Mouse (Mus musculus): ENCODE measurements at regions not wholly inside any gene's neighbourhood (a gene's known extent, or its start where the extent isn't known, plus 50 kb on each side); places are given as distances from the start of the nearest gene placed in this dataset.

DNA sequence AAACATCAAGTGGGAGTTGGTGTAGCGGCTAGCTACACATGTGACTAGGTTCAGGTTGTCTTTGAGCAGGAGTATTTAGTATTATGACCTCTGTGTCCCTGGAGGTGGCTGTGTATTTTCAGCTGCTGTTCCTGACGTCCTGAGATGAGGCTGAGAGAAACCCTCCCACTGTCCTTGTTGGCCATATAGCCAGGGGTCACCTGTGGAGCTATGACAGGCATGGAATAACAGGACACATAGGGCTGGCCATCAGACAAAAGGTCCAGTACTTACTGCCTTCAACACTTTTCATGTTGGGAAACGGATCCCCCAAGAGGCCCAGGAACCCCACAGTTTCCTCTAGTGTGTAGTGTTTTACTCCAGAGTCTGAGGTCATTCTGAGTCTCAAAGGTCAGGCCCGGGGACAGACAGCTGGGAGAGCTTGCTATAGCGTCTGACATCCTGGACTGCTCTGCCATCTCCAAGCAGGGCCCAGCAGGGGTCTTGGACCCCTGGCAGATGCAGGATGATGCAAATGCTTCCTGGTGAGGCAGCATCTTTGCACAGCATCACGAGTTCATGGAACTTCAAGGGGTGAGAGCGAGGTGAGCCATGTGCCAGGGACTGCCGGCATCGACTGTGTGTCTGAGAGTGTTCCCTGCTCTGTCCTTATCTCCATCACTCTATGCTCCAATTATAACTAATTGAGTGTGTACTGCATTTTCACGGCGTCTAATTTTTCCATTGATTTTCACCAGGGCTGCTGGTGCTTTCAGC is 60.6 kb upstream of the Slco4a1 start:
- Histone ChIP-seq H3K27me3 (ENCODE audit: insufficient read depth, low read length) (no peaks in the 10 kb centered on the region), H3K4me3 (ENCODE audit: low read length) (no peak overlapping the region), H3K27ac (no peak overlapping the region), H3K4me2 (ENCODE audit: low read depth, low read length) (no peak overlapping the region), H3K9me3 (ENCODE audit: low read length) (no peaks in the 10 kb centered on the region), H3K4me1 (ENCODE audit: insufficient read depth, low read length) (no peaks in the 10 kb centered on the region), H3K36me3 (ENCODE audit: insufficient read depth, low read length) (no peaks in the 10 kb centered on the region), H3K9ac (replicated peaks; ENCODE audit: low read length) (no peak overlapping the region)
- no peak for DNase-seq (ENCODE audit: low spot score)
- WGBS: 51% methylated on average over 11 of the region's 11 CpGs
- no peak for ATAC-seq
- TF ChIP-seq CTCF (IDR thresholded peaks at IDR 0.05; ENCODE audit: low read depth): no peak

DNA sequence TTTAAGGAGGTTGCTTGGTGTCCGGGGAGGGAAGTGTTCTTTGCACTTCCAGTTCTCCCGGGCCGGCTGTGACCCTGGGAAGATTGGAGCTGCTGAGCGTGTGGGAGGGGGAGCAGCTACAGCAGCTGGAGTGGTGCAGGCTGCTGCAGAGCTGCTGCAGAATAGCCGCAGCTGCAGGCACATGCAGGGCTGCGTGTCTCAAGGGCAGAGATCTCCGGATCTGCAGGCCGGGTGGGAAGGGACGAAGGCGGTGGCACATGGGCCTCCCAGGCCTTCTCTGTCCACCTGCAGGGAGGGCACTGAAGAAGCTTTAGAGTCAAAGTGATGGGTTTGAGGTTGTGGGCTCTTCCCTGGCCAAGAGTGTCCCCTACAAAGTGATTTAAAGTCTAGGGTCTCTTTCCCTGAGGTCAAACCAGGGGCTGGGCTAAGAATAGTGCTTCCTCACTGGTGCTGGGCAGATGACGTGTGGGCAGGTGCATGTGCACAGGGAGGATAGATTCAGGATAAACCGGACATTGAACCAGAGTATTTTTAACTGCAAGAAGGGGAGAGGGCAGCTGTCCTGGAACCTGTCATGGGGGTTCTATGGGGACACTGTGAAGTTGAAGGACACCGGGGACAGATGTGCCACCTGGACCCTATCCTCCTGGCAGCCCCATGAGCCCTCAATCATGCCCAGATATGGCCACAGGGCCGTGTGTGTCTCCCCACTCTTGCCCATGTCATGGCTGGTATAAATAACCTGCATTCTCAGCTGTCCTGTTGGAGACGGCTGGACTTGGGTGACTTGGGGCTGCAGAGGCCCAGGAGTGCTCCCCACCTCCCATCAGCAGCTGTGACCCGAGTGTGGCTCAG is 58.6 kb upstream of the Gata5 start:
- H3K36me3 ChIP-seq (ENCODE audit: insufficient read depth, low read length): no peaks in the 10 kb centered on the region
- ATAC-seq (no peak), DNase-seq (ENCODE audit: low spot score) (no peak)
- H3K4me3 ChIP-seq (ENCODE audit: low read length): no peak overlapping the region
- H3K4me1 ChIP-seq (ENCODE audit: insufficient read depth, low read length): no peaks in the 10 kb centered on the region
- H3K4me2 ChIP-seq (ENCODE audit: low read depth, low read length): no peak overlapping the region
- no peaks in the 10 kb centered on the region for H3K27me3 ChIP-seq (ENCODE audit: insufficient read depth, low read length)
- TF ChIP-seq CTCF (IDR thresholded peaks at IDR 0.05; ENCODE audit: low read depth): no peak
- no peak overlapping the region for H3K9ac ChIP-seq (replicated peaks; ENCODE audit: low read length)
- no peaks in the 10 kb centered on the region for H3K9me3 ChIP-seq (ENCODE audit: low read length)
- H3K27ac ChIP-seq: no peak overlapping the region
- 66% methylated on average over 16 of the region's 16 CpGs for WGBS

DNA sequence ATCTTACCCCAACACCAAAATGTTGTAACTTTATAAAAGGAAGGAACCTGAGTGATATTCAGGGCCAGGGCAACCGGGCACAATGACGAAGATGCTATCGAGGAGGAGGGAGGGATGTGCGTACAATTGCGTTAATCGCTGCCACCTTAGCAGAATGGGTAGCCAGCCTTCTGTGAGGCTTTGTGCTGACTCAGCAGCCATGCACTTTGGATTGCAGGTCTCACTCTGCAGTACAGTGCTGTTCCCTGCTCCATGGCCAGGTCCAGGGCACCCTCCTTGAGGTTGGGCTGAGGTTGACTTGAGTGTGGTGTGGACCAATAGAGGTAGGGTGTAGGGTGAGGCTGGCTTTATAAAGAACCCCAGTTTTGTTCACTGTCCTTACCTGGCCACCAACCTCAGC is 57.8 kb upstream of the Gata5 start:
- WGBS: 91% methylated on average over 6 of the region's 6 CpGs
- H3K9ac ChIP-seq (replicated peaks; ENCODE audit: low read length): no peak overlapping the region
- DNase-seq (ENCODE audit: low spot score) (no peak), ATAC-seq (no peak)
- TF ChIP-seq CTCF (IDR thresholded peaks at IDR 0.05; ENCODE audit: low read depth): no peak
- H3K36me3 ChIP-seq (ENCODE audit: insufficient read depth, low read length): no peaks in the 10 kb centered on the region
- H3K4me1 ChIP-seq (ENCODE audit: insufficient read depth, low read length): no peaks in the 10 kb centered on the region
- H3K27me3 ChIP-seq (ENCODE audit: insufficient read depth, low read length): no peaks in the 10 kb centered on the region
- H3K27ac ChIP-seq: no peak overlapping the region
- H3K4me2 ChIP-seq (ENCODE audit: low read depth, low read length): no peak overlapping the region
- no peaks in the 10 kb centered on the region for H3K9me3 ChIP-seq (ENCODE audit: low read length)
- H3K4me3 ChIP-seq (ENCODE audit: low read length): no peak overlapping the region

DNA sequence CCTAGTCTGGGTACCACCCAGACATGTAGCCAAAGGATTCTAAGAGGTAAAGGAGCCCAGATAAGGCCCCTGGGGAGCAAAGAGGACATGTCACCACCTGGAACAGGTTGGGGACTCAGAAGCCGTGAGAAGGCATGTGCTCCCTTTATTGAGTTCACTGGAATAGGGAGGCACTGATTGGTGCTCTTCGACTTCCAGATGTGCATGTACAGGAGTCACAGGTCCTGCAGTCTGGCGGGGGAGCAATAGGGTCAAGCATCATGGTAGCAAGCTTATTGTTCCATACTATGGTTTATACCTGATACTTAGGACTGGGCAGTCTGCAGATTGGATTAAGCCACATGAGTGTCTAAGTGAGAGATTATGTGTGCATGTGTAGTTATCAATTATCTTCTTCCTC is 56.9 kb upstream of the Gata5 start:
- H3K36me3 ChIP-seq (ENCODE audit: insufficient read depth, low read length): no peaks in the 10 kb centered on the region
- no peak overlapping the region for H3K9ac ChIP-seq (replicated peaks; ENCODE audit: low read length)
- no peak overlapping the region for H3K27ac ChIP-seq
- H3K4me1 ChIP-seq (ENCODE audit: insufficient read depth, low read length): no peaks in the 10 kb centered on the region
- DNase-seq (ENCODE audit: low spot score) (no peak), ATAC-seq (no peak)
- H3K4me3 ChIP-seq (ENCODE audit: low read length): no peak overlapping the region
- H3K9me3 ChIP-seq (ENCODE audit: low read length): no peaks in the 10 kb centered on the region
- no peaks in the 10 kb centered on the region for H3K27me3 ChIP-seq (ENCODE audit: insufficient read depth, low read length)
- TF ChIP-seq CTCF (IDR thresholded peaks at IDR 0.05; ENCODE audit: low read depth): no peak
- H3K4me2 ChIP-seq (ENCODE audit: low read depth, low read length): no peak overlapping the region
- 78% methylated on average over 3 of the region's 3 CpGs for WGBS

DNA sequence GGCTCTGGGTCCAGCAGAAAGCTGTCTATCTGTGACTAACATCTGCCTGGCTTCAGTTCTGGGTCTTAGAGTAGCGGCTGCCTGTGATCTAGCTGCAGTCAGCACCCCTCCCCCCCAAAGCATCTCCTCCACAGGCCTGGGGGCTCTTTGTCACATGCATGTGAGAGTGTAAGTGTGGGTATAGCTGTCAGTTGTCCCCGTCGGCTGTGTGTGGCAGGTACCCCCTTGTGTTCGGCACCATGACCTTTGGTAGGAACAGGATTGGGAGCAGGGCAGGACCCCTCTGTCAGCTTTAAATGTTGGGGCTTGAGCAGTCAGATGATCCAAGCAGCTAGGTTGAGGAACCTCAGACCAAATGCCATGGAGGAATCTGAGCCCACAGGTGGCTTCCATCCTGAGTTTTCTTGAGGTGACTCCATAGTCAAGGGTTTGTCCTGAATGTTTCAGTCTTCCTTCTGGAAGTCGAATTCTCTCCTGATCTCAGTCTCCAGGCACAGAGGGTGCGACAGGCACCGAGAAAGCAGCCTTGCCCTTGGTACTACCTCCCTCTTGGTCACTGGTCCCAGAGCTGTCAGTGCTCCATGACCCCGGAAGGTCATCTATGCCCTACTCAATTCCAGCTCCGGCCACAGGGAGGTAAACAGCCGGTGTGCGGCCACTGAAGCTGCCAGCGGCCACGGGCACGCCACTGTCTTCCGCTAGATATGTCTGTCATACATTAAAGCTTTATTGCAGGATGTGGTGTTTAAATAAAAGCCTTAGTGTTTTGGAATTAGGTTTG is 55.9 kb upstream of the Gata5 start:
- Histone ChIP-seq H3K4me1 (ENCODE audit: insufficient read depth, low read length) (no peaks in the 10 kb centered on the region), H3K4me2 (ENCODE audit: low read depth, low read length) (no peak overlapping the region), H3K27me3 (ENCODE audit: insufficient read depth, low read length) (no peaks in the 10 kb centered on the region), H3K4me3 (ENCODE audit: low read length) (no peak overlapping the region), H3K9me3 (ENCODE audit: low read length) (no peaks in the 10 kb centered on the region), H3K27ac (no peak overlapping the region), H3K36me3 (ENCODE audit: insufficient read depth, low read length) (no peaks in the 10 kb centered on the region), H3K9ac (replicated peaks; ENCODE audit: low read length) (no peak overlapping the region)
- no peak for ATAC-seq
- no peak for TF ChIP-seq CTCF (IDR thresholded peaks at IDR 0.05; ENCODE audit: low read depth)
- no peak for DNase-seq (ENCODE audit: low spot score)
- WGBS: 85% methylated on average over 15 of the region's 15 CpGs

DNA sequence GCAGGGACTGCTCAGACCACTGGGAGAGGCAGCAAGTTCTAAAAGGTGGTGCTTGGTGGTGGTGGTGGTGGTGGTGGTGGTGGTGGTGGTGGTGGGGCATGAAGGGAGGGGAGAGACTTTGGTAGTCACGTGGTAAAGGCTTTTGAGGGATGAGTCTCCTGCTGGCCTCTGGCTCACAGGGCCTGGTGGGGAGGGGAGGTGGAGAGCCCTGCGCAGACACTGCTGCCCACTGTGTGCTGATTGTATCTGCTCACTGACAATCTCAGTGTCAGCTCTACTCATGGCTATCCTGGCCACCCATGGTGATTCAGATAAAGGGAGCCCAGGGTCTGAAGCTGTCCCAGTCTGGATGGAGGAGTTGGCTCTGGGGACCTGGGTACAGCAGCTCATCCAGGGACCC is 55.0 kb upstream of the Gata5 start:
- Histone ChIP-seq H3K27me3 (ENCODE audit: insufficient read depth, low read length) (no peaks in the 10 kb centered on the region), H3K4me1 (ENCODE audit: insufficient read depth, low read length) (no peaks in the 10 kb centered on the region), H3K4me2 (ENCODE audit: low read depth, low read length) (no peak overlapping the region), H3K36me3 (ENCODE audit: insufficient read depth, low read length) (no peaks in the 10 kb centered on the region), H3K27ac (no peak overlapping the region), H3K9ac (replicated peaks; ENCODE audit: low read length) (no peak overlapping the region), H3K9me3 (ENCODE audit: low read length) (no peaks in the 10 kb centered on the region), H3K4me3 (ENCODE audit: low read length) (no peak overlapping the region)
- TF ChIP-seq CTCF (IDR thresholded peaks at IDR 0.05; ENCODE audit: low read depth): no peak
- WGBS: 39% methylated on average over 2 of the region's 2 CpGs
- DNase-seq (ENCODE audit: low spot score) (no peak), ATAC-seq (no peak)

All from hindbrain, postnatal 0 days (tissue).